Mouse (Mus musculus) cerebellum, adult 8-10 months (tissue): ENCODE measurements around the gene Plcl1.
A peak's percentile ranks its signal among the peaks of the same experiment; 100 is the strongest.

Source experiments
- DNase-seq: peaks from one replicate; pipeline ENCODE4 v3.0.0; 2022

The Plcl1 gene

DNA sequence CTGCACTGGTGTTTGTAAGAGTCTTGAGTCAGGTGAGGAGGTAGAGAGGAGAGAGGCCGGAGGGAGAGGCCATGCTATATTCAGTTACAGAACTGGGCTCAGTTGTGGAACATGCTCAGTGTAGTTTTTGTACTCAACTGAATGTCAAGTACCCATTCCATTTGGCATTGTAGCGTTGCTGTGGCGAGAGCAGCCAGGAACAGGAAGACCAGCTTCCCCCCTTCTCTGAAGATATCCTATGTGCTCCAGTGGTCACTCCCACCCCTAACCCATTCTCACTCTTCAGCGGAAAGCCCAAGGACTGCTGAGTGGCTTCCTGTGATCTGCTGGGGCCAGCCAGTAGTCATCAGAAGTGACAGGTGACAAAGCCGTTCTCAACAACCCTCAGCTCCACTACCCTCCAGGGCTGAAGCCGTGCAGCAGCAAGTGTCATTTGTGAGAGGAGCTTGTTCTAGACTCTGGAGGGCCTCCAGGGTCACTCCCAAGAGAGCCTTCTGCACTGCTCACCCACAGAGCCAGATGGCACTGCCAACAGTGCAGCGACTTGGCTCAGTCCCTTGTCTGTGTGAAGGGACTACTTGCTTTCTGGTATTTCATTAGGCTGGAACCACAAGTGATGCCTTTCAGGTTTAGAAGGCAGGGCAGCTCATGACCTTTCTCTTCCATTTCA, 213.0 kb downstream of the Plcl1 start:
- peak; percentile 1 for DNase-seq

DNA sequence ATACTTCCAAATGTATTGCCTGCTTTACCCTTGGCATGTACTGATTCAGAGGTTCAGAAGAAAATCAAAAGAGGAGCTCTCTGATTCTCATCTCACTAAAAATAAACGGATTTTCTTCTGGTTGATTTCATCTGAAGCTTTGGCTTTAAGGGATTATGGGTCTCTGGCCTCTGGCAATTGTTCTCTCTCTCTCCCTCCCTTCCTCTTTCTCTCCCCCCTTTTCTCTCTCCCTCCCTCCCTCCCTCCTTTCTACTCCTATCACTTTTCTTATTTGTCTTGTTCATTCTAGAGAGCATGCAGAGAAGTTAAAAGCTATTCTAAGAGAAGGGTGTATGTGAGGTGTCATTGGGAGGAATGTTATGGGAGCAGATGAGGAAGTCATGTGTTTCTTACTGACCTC, 225.8 kb downstream of the Plcl1 start:
- DNase-seq, result no peak

DNA sequence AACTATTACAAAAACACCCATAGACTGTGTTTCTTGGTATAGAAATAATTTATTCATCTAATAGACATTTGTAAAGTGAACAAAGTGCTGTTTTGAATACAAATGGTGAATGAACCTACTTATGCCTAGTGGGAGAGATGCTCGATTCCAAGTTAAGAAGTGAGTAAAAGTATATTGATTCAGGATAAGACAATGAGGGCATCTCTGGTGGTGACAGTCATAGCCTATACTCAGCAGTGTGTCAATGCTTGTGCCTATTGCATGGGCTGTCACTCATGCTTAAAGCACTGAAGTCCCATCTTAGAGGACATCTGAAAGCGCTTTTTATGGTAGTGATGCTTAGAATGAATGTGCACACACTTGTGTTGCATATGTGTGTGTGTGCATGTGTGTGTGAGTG, 226.3 kb downstream of the Plcl1 start:
- DNase-seq, result no peak

DNA sequence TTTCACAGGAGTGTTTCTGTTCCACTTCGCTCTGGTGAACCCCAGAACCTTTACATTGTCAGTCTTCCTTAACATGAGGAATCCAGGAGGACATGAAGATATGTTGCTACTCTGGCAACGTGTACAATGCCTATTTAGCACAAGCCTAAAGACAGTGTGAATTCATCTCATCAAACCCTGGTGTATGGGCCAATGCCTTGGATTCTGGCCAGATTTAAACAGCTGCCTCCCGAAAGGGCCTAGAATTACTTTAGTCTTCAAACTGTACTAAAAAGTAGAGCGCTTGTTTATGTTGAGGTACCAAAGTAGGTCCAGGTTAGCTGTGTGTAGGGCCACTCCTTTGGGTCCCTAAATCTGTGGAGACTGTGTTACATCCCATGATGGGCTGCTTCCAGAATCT, 227.6 kb downstream of the Plcl1 start:
- DNase-seq, result no peak

DNA sequence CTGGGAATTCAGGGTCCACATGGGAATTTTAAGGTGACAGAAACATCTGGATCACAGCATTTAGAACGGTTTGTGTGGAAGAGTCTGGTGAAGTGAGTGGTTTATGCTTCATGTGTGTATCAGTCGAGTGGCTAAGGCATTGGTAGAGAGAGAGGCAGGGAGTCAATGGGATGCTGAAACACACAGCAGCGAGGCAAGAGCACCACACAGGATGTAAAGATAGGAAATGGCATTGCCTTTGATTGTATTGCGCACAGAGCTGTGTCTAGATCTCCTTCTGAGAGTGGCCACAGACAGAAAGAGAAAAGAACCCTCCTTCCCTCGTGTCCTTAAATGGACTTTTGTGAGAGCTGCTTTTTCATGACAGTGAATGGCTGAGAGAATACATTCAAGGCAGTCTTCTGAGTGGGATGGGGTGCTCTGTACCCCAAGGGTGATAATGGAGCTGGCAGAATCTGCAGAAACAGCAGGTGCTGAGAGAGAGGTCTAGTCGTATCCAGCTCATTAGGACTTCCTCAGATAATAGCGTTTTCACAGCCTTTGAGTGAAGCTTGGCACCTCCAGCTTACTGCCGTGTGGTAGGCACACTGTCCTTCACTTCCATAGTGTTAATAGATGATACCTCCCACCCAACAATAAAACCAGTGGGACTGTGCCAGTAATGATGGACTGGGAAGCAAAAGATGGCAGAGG, 253.9 kb downstream of the Plcl1 start:
- no peak for DNase-seq

DNA sequence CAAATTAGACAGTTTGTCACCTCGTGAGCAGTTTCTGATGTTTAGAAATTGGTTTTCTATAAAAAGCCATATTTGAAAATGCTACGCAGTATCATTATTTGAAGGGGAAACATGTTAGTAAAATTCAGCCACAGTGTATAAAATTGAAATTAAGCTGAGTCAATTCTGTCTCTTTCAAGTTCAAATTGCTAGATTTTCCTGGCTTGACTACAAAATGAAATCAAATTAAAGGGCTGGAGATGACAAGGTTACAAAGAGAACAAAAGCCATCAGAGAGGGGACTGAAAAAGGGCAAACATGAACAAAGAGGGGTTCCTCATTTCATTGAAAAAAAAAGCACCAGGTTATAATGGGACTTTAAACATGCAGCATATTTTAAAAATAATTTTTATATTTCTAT, 255.7 kb downstream of the Plcl1 start:
- DNase-seq, result no peak

DNA sequence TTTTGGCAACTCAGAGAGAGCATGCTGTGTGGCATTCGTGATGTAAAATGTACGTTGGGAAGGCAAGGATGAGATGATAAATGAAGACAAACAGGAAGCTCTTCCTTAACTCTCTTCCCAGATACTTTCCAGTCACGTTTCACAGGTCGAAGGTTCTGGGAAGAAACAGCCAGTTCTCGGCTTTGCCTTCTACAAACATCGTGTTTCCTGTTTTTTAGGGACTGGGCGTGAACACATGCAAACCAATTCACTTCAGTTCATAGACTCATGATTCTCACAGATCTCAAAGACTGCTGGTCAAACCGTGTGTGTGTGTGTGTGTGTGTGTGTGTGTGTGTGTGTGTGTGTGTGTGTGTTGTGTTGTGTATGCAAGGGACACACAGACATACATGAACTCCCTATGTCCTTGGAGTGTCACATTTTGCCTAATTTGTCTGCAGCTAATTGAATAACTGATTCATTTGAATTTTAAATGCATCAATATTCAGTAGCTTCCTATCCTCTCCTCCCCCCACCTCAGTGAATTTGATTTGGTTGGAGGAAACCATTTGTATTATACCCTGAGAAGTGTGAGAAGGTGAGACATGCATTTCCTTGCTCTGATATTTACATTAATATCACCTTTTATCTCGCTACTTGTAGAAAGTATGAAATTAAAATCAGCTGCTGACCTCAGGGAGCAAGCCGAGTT, 259.6 kb downstream of the Plcl1 start:
- DNase-seq, result no peak

DNA sequence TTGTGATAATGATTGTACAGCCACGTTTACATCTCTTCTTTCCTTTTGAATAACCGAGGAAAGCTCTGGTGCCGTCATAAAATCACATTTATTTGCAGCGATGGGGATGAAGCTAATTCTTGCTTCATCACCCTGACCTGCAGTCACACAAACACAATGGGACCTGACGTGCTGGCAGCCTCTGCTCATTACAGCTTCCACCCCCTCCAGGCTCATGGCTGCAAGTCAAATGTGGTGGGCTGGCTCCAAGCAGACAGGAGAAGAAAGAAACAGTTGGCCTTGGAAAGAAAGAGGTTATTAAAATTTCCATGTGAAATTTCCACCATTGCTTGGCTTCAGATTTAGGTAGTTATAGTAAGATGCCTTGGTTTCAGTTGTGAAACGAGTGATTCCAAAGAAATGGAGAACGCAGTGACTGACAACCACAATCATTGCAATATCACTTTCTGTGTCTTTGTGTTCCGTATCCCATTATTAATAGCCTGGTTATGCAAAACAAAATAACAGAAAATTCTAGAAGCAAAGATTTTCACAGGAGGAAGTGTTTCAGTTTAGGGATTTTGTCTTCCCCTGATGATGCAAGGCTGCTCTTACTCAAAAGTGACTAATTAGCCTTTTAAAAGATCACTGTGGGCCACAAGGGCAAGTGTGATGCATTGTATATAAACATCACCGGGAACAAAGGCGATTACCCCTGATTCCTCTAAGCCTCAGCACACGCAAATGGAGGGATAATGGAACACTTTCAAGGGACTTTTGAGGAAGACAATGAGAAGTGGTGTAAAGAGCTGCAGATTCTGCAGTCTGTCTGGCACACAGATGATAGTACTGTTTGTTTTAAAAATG, 260.3 kb downstream of the Plcl1 start:
- peak; percentile 16 for DNase-seq

DNA sequence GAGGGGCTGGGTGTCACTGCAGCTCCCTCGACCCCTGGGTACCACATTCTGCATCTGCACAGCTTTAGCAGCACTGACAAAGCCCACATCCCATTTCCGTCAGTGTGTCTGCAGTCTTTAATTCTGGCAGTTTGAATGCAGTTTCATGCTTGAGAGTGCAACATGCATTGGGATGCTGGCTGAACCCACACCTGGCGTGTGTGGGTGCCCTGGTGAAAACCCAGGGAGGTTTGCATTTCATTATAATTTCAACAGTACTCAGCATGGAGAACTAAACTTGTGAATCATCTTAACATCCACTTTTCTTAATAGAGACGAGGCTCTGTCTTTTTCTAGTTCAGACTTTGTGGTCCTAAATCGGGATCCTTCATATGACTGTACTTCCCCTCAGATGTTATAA, 261.1 kb downstream of the Plcl1 start:
- DNase-seq, result no peak

DNA sequence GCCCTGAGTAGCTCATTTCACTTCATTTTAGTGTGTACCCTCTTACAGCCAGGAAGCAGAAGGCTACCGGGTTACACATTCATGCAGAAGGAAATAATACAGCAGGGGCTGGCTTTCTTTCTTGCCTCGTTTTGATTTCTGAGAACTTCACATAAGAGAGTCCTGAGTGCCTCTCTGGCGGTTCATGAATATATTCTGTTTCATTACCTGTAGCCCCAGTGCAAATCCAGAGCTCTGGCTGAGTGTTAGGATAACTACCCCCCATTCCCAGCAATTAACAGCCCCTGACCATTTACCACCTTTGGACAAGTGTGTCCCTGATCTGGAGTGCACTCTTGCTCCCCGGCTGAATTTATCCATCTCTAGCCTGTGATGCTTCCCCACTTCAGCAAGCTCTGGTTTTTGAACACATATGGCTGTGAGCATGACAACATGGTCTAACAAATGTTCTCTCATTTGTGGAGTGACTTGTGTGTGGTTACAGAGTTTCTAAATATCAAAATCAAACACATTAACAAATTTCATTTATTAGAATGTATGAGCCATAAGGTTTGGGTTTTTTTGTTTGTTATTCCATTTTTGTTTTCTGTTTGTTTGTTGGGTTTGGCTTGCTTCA, 263.0 kb downstream of the Plcl1 start:
- no peak for DNase-seq

DNA sequence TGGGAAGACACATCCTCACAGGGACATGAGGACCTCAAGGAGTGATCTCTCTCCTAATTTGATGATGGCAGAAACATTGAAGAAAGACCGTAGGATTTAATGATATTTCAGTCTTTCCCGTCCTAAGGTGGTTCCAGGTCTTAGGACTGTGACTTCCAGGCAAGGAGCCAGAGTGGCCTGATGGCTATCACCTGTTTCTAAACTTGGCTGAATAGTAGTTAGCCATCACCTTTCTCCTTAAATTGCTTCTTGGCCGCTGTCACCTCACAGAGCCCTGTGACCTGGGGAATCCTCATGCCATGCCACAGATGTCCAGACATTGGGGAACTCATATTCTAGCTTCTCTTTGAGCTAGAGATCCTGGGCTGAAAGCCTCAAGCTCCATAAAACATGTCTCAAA, 277.0 kb downstream of the Plcl1 start:
- DNase-seq, result no peak

DNA sequence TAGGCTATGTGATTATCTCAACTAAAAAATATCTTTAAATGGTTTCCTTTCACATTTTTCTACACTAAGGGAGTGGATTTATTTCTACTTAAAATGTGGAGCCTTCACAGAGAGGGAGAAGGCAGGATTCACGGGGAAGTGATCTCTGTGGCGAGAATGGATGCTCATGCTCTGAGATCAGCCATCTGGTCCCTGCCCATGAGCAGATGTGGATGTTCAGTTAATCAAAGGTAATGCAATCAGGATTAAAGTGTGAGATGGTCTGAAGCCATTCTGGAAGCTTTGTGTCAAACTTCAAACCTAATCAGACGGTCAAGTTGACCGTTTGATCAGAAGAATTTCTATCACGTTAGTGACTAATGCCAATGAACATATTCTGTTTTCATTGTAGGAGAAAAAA, 280.5 kb downstream of the Plcl1 start:
- DNase-seq, result no peak

DNA sequence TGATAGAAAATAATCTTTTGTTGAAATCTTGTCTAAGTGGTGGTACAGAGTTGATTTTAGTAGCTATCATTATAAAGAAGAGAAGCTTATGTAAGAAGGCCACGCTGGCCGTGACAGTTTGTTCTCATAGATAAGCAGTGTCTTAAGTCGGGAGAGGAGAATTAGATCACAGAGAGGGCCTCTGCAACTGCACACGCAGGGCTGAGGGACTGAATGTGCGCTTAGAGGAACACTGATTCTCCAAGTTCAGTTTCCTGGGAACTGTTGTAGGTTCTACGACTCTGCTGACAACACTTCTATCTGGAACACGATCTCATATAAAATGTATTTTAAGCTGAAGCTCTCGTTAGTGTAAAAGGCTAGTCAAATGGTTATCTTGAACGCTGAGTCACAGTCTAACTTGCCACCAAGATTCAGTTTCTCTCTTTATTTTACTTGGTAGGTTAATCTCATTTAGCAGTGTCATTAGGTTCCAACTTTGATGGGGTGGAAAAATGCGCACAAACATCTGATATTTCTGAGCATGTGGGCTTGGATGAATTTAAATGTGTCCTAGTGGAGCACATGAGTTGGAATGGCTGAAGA, 288.0 kb downstream of the Plcl1 start:
- DNase-seq, result no peak

DNA sequence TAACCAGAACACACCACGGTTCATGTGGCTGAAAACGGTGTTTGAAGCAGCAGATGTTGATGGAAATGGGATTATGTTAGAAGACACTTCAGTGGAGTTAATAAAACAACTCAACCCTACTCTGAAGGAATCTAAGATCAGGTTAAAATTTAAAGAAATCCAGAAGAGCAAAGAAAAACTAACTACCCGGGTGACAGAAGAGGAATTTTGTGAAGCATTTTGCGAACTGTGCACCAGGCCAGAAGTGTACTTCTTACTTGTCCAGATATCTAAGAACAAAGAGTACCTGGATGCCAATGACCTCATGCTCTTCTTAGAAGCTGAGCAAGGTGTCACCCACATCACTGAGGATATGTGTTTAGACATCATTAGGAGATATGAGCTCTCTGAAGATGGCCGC, 290.5 kb downstream of the Plcl1 start:
- DNase-seq, result no peak

DNA sequence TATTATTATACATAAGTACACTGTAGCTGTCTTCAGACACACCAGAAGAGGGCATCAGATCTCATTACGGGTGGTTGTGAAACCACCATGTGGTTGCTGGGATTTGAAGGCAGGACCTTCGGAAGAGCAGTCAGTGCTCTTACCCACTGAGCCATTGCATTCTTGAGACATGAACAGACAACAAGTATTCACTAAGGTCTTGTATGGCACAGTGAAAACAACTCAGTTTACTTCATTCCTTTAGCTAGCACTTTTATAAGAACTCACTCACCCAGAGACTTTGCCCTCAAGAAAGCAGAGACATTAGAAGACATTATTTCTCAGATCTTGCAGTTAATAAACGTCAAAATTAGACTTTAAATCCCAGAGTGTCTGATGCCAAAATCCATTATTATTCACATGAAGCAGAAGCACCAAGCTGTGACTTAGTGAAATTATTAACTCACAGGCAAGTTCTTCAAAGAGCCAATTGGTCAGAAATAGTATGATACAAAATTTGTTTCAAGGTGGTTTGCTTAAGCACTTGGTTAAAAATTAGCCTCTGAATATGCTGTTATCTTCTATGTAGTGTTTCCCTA, 293.8 kb downstream of the Plcl1 start:
- no peak for DNase-seq

DNA sequence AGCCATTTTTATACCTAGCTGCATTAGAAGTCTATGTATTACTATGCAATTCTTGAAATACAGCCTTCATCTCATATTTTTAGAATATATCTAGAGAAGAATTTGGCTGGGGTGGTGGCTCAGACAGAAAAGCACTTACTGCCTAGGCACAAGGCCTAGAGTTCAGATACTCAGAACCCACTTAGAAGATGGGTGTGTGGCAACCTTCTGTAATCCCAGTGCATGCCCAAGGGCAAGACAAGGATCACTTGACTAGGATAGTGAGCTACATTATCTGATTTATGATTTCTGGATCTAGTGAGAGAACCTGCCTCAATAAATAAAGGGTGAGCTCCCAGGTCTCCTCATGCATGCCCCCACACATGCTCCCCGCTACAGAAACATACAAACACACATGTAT, 294.3 kb downstream of the Plcl1 start:
- DNase-seq, result no peak

DNA sequence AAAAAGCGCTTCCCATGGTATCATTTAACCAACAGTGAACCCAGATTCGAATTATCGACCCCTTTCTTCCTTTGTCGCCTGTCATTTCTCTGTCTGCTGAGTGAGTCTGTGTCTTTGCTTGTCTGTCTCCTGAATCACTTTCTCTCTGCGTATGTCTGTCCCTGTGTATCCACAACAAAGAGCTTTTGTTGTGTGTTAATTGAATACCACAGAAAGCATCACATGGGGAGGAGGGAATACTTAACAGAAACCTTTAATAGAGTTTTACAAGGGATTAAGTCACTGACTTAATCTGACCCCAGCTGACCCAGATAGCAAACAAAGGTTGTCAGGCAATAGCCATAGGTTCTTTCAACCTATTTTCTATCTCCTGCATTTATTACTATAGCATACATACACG, 295.0 kb downstream of the Plcl1 start:
- no peak for DNase-seq

DNA sequence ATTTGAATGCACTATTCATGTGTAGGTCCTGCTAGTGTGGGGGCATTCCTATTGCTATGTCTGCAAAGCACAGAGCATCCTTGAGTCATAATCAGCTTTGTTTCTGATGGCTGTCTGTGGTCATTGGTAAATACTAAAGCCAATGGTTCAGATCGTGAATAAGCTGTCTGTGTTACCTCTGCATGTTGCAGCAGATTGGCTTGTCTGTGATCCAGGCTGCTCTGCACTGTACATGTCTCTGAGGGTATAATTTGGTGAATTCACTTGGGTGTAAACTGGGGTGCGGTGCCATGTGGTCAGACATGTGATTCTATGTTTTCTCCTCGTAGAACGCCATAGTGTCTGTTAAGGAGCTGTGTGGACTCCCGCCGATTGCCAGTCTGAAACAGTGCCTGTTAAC, 295.9 kb downstream of the Plcl1 start:
- no peak for DNase-seq

DNA sequence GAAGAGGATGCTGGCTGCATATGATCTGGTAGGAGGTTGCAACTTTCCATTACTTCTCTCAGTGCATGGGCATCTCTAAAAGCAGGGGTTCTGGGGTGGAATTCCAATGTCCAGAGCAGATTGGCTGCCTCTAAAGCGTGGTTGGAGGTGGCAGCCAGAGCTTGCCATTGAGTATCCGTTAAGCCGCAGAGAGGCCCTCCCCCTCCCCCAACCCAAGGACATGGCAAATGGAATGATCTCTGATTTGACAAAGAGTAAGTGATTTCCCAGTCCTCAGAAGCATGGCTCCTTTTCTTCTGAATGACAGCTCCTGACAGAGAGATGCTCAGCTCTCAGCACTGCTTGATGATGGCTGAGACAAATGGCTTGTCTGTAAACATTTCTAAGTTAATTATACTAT, 296.4 kb downstream of the Plcl1 start:
- DNase-seq, result no peak

DNA sequence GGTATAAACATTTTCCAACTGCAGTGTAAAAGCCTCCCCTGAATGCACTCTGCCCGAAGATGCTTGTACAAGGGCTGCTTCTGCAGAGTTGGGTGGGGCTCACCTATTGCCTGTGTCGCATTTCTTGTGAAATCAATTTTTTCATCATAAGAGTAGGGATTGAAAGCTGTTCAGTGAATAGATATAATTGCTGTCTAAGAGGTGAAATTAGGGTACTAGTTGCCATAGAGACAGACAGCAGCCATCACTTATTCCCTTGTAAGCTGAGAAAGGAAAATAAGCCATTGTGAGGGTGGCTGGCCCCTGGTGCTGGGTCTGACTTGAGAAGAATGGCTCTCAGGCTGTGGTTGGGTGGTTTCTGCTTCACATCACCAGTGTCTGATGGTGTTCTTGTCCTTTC, 299.0 kb downstream of the Plcl1 start:
- no peak for DNase-seq

DNA sequence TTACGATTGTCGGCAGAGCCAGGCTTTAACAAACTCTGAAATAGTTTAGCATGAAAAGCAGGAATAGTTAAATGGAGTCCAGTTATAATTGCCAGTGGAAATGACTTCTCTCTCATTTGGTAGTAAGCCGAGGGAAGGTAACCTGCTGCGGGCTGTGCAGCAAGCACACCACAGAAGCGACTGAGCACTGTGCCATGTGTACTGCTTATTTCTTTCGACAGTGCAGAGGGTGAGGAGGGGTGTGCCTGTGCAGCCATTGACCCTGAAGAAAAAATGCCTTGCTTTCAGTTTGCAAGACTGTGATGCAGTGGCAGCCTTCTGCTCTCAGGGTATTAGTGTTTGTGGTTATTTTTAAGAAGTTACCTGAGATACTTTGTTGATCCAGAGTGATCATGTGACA, 299.5 kb downstream of the Plcl1 start:
- DNase-seq, result no peak

DNA sequence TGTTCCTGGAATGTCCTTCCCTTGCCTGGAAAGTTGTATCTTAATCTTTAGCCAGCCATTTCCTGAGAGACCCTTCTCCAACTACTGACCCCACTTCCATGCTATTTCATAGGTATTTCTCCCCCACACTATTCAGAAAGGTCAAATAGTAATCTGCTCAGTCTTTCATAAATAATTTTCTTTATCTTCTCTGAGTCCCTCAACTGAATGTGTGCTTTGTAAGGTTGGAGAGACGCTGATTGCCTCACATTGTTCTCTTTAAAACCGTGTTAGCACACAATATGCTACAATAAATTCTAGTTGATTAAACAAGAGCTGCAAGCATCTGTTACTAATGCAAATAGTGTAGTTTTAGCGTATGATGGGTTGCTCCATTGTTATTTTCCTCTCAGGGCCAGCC, 300.0 kb downstream of the Plcl1 start:
- DNase-seq, result no peak
